12 mouse cellular contexts compared by ENCODE assay signal in the genomic region with DNA sequence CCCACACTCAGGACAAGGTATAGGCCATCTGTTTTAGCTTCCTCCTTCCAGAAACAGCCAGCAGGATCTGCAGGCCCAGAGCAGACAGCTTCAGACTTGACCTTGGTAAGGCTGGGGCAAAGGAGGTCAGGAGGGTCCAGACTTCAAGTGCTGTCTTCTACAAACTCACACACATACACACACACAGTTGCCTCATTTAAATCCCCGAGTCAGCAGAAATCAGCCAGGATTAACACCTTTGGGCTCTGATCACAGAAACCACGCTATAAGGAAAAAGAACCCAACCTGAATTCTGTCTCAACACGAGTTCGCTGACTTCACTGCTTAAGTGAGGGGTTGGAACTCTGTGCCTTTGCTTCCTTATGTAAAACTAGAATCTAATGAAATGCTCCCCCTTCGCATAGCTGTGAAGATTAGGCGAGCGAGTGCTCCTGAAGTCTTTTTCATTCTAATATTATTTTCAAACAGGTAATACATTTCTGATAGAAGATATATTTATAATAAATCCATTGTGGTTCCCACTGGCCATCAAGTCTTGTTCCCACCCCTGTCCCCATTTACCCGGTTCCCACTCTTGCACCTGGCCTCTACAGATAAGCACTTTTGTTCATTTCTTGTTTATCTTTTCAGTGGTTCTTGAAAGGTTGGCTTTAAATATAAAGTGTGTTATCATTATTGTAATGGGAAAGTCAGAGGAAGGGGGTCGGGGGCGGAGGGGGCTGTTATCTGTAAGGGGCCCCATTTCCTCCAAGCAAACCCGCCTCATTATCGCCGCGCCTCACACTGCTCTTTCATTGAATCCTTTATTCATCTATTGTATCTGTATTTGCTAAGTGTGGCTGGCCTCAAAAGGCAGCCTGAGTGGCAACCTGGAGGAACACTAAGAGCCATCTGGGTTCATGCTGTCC.
DNase-seq lines count a peak whose midpoint lies in the region; ATAC-seq and TF ChIP-seq lines count a peak whose summit lies in the region.
"Had no signal": no experiment of that assay in that cellular context is flagged by ENCODE, and none has a peak within 500 bp of the region (broad histone marks: within the 10 kb centered on the region; RNA-seq: fewer than 3 reads in every experiment).

No protein-coding gene starts in this region.

- no peaks in the 10 kb centered on the region for H3K27me3 ChIP-seq in heart, embryonic 10.5 days (ENCODE audit: insufficient read depth, poor library complexity, severe bottlenecking)
- no peaks in the 10 kb centered on the region for H3K27me3 ChIP-seq in neural tube, embryonic 11.5 days (ENCODE audit: control insufficient read depth, insufficient read depth, low read length)
- no peaks in the 10 kb centered on the region for H3K27me3 ChIP-seq in neural tube, embryonic 15.5 days (replicated peaks)
- no peaks in the 10 kb centered on the region for H3K27me3 ChIP-seq in liver, embryonic 11.5 days (replicated peaks; ENCODE audit: control insufficient read depth, insufficient read depth, low read length)
- no peaks in the 10 kb centered on the region for H3K27me3 ChIP-seq in lung, postnatal 0 days (replicated peaks; ENCODE audit: insufficient read depth, low read length)

- no peak overlapping the region for H3K9ac ChIP-seq in neural tube, embryonic 11.5 days (ENCODE audit: low read length)
- H3K9ac ChIP-seq in neural tube, embryonic 15.5 days (replicated peaks) = no peak overlapping the region
- no peak overlapping the region for H3K9ac ChIP-seq in liver, embryonic 11.5 days (ENCODE audit: low read depth, low read length)
- H3K9ac ChIP-seq in lung, postnatal 0 days (replicated peaks; ENCODE audit: low read depth) = no peak overlapping the region
- H3K9ac ChIP-seq: limb, embryonic 12.5 days had no signal

- H3K36me3 ChIP-seq in heart, embryonic 10.5 days = 0 out of 2 replicates have a peak, but pooled peaks cover 4% of the 10 kb centered on the region
- H3K36me3 ChIP-seq in neural tube, embryonic 11.5 days (ENCODE audit: control insufficient read depth, insufficient read depth, low read length) = no peaks in the 10 kb centered on the region
- no peaks in the 10 kb centered on the region for H3K36me3 ChIP-seq in neural tube, embryonic 15.5 days
- H3K36me3 ChIP-seq in liver, embryonic 11.5 days (ENCODE audit: control insufficient read depth, insufficient read depth, low read length) = 0 out of 2 replicates have a peak, but pooled peaks cover 2% of the 10 kb centered on the region
- H3K36me3 ChIP-seq in lung, postnatal 0 days (ENCODE audit: insufficient read depth, low read length) = no peaks in the 10 kb centered on the region
- H3K36me3 ChIP-seq: limb, embryonic 12.5 days had no signal

- ATAC-seq in neural tube, embryonic 11.5 days (ENCODE audit: insufficient read depth, low FRiP score, low TSS enrichment) = 0 out of 2 replicates have a peak, but pooled peaks have one; percentile 38
- no peak for ATAC-seq in neural tube, embryonic 15.5 days (ENCODE audit: low FRiP score)
- peak; percentile 82 for ATAC-seq in liver, embryonic 11.5 days (replicated peaks; ENCODE audit: low FRiP score)
- no peak for ATAC-seq in lung, postnatal 0 days

- H3K4me3 ChIP-seq in heart, embryonic 10.5 days = no peak overlapping the region
- H3K4me3 ChIP-seq in neural tube, embryonic 11.5 days (ENCODE audit: low read depth, low read length) = no peak overlapping the region
- no peak overlapping the region for H3K4me3 ChIP-seq in neural tube, embryonic 15.5 days (replicated peaks)
- no peak overlapping the region for H3K4me3 ChIP-seq in liver, embryonic 11.5 days (ENCODE audit: low read depth, low read length)
- no peak overlapping the region for H3K4me3 ChIP-seq in lung, postnatal 0 days (ENCODE audit: low read depth, low read length)
- H3K4me3 ChIP-seq: limb, embryonic 12.5 days had no signal

- no peak overlapping the region for H3K4me2 ChIP-seq in neural tube, embryonic 11.5 days (ENCODE audit: low read depth)
- no peak overlapping the region for H3K4me2 ChIP-seq in neural tube, embryonic 15.5 days
- peak overlapping the region; percentile 47; the same call in 1 of the 2 replicates for H3K4me2 ChIP-seq in liver, embryonic 11.5 days
- H3K4me2 ChIP-seq in lung, postnatal 0 days (replicated peaks; ENCODE audit: low read depth, low read length) = no peak overlapping the region
- H3K4me2 ChIP-seq: limb, embryonic 12.5 days had no signal

- intact Hi-C loops in heart, postnatal 14 days (cut with DNase I) = no loop called here

- peaks cover 70% of the 10 kb centered on the region for H3K4me1 ChIP-seq in heart, embryonic 10.5 days
- H3K4me1 ChIP-seq in neural tube, embryonic 11.5 days (ENCODE audit: control insufficient read depth, insufficient read depth, low read length) = peaks cover 10% of the 10 kb centered on the region
- peaks cover 24% of the 10 kb centered on the region for H3K4me1 ChIP-seq in neural tube, embryonic 15.5 days
- H3K4me1 ChIP-seq in liver, embryonic 11.5 days (replicated peaks; ENCODE audit: control insufficient read depth, insufficient read depth, low read length) = peaks cover 34% of the 10 kb centered on the region
- H3K4me1 ChIP-seq in lung, postnatal 0 days (ENCODE audit: insufficient read depth, low read depth, low read length) = no peaks in the 10 kb centered on the region
- H3K4me1 ChIP-seq: limb, embryonic 12.5 days had no signal

- TF ChIP-seq EP300 in lung, postnatal 0 days (IDR thresholded peaks at IDR 0.05) = no peak

- H3K9me3 ChIP-seq in heart, embryonic 10.5 days = no peaks in the 10 kb centered on the region
- no peaks in the 10 kb centered on the region for H3K9me3 ChIP-seq in neural tube, embryonic 11.5 days (ENCODE audit: control insufficient read depth, low read length)
- no peaks in the 10 kb centered on the region for H3K9me3 ChIP-seq in neural tube, embryonic 15.5 days (replicated peaks)
- H3K9me3 ChIP-seq in liver, embryonic 11.5 days (ENCODE audit: control insufficient read depth, low read length) = no peaks in the 10 kb centered on the region
- H3K9me3 ChIP-seq in lung, postnatal 0 days (ENCODE audit: low read length) = no peaks in the 10 kb centered on the region
- H3K9me3 ChIP-seq: limb, embryonic 12.5 days had no signal

- peak overlapping the region; percentile 69 for H3K27ac ChIP-seq in heart, embryonic 10.5 days
- peak overlapping the region; percentile 7; the same call in 1 of the 2 replicates for H3K27ac ChIP-seq in neural tube, embryonic 11.5 days (ENCODE audit: low read depth, low read length)
- H3K27ac ChIP-seq in neural tube, embryonic 15.5 days (replicated peaks) = no peak overlapping the region
- H3K27ac ChIP-seq in liver, embryonic 11.5 days (ENCODE audit: low read depth, low read length) = 0 out of 2 replicates have a peak overlapping the region, but pooled peaks have one; percentile 1
- H3K27ac ChIP-seq in lung, postnatal 0 days (ENCODE audit: low read length) = no peak overlapping the region
- H3K27ac ChIP-seq: limb, embryonic 12.5 days had no signal

- TF ChIP-seq CTCF in lung, postnatal 0 days (IDR thresholded peaks at IDR 0.05) = no peak

- 60% methylated on average over 14 of the region's 14 CpGs for WGBS in heart, embryonic 10.5 days
- 65% methylated on average over 14 of the region's 14 CpGs for WGBS in neural tube, embryonic 11.5 days
- 66% methylated on average over 14 of the region's 14 CpGs for WGBS in neural tube, embryonic 15.5 days
- WGBS in liver, embryonic 11.5 days = 37% methylated on average over 14 of the region's 14 CpGs
- WGBS in lung, postnatal 0 days = 49% methylated on average over 14 of the region's 14 CpGs

- peak; percentile 86 for DNase-seq in heart, embryonic 10.5 days (ENCODE audit: low spot score)
- no peak for DNase-seq in heart, postnatal 14 days
- no peak for DNase-seq in neural tube, embryonic 11.5 days (ENCODE audit: low spot score)
- DNase-seq in liver, embryonic 11.5 days (ENCODE audit: low spot score) = peak; percentile 58
- no peak for DNase-seq in ovary, postnatal 10 days (ENCODE audit: low spot score)
- no peak for DNase-seq in lung, postnatal 0 days (ENCODE audit: low spot score)
- DNase-seq in testis, postnatal 10 days (ENCODE audit: low spot score) = no peak
- DNase-seq: B cell, adult 2 months; heart, adult 11 months; kidney, adult 11 months had no signal

Comparison
In these comparisons a context has a peak if more than half of its experiments do, and no peak if none do; other contexts are left out.
1. DNase-seq: peak in heart, embryonic 10.5 days (single experiment) and liver, embryonic 11.5 days (single experiment); none in heart, postnatal 14 days (0 of 2), neural tube, embryonic 11.5 days (single experiment), ovary, postnatal 10 days (single experiment), lung, postnatal 0 days (single experiment) and testis, postnatal 10 days (single experiment).
2. H3K27ac ChIP-seq: peak in heart, embryonic 10.5 days (single experiment), neural tube, embryonic 11.5 days (single experiment) and liver, embryonic 11.5 days (single experiment); none in neural tube, embryonic 15.5 days (single experiment) and lung, postnatal 0 days (single experiment).
3. ATAC-seq: peak in neural tube, embryonic 11.5 days (single experiment) and liver, embryonic 11.5 days (single experiment); none in neural tube, embryonic 15.5 days (single experiment) and lung, postnatal 0 days (single experiment).